Mouse (Mus musculus) forebrain, embryonic 14.5 days (tissue): ENCODE measurements around the gene Zfp488. TPM values are rescaled to one million over a fixed set of nuclear protein-coding genes. Genes with fewer than 3 reads are reported as not detected.

Source experiments
- ATAC-seq: fragments of 200-750 bp; cut with Nextera tagmentation; 2 replicates; pipeline ENCODE4 v1.8.0; 2017; ENCODE audit warnings: mild to moderate bottlenecking, moderate library complexity
- DNase-seq: peaks from one replicate; pipeline ENCODE4 v3.0.0-alpha.2; 2015; ENCODE audit warnings: low spot score
- H3K27ac ChIP-seq: fragments of 300-500 bp; sonication (generic); 2 replicates; pipeline ENCODE4 v1.5.1; 2014; ENCODE audit warnings: low read depth, mild to moderate bottlenecking, control low read depth, low read length, moderate library complexity
- H3K27me3 ChIP-seq: fragments of 300-500 bp; sonication (generic); replicated peaks from 2 replicates; pipeline ENCODE4 v1.6.1; 2014; ENCODE audit warnings: low read length, control low read depth, mixed read lengths; ENCODE audit not compliant: control insufficient read depth, insufficient read depth
- H3K36me3 ChIP-seq: fragments of 300-500 bp; sonication (generic); 2 replicates; pipeline ENCODE4 v1.6.1; 2014; ENCODE audit warnings: low read length, control low read depth; ENCODE audit not compliant: control insufficient read depth, insufficient read depth
- H3K4me1 ChIP-seq: fragments of 300-500 bp; sonication (generic); 2 replicates; pipeline ENCODE4 v1.6.1; 2014; ENCODE audit warnings: antibody characterized with exemption, low read length, control low read depth; ENCODE audit not compliant: control insufficient read depth, insufficient read depth
- H3K4me2 ChIP-seq: fragments of 300-500 bp; sonication (generic); 2 replicates; pipeline ENCODE4 v1.6.1; 2014; ENCODE audit warnings: mild to moderate bottlenecking, control low read depth, low read length
- H3K4me3 ChIP-seq: fragments of 300-500 bp; sonication (generic); 2 replicates; pipeline ENCODE4 v1.5.1; 2014; ENCODE audit warnings: low read depth, low read length, control low read depth
- H3K9ac ChIP-seq: fragments of 300-500 bp; sonication (generic); 2 replicates; pipeline ENCODE4 v1.6.1; 2014; ENCODE audit warnings: mild to moderate bottlenecking, low read length, control low read depth, moderate library complexity
- H3K9me3 ChIP-seq: fragments of 300-500 bp; sonication (generic); replicated peaks from 2 replicates; pipeline ENCODE4 v1.6.1; 2016; ENCODE audit warnings: low read length, control low read depth, mixed read lengths; ENCODE audit not compliant: control insufficient read depth
- WGBS: fragments of 180-500 bp; shearing (Covaris S2); extraction: QIAGEN DNeasy Blood & Tissue Kit; methylation state at CpG from one replicate; pipeline ENCODE4 v1.1.7; 2014; 5-methylcytosine and 5-hydroxymethylcytosine counted together
- polyA plus RNA-seq: library from polyadenylated mRNA; unstranded; fragments of >200 nt; fragmentation: Nextera tagmentation; extraction: Ambion mirVana; gene quantifications from 2 replicates; pipeline ENCODE4 v1.2.1, GENCODE M21; 2014

The Zfp488 gene
- polyA plus RNA-seq, 1 experiment from 2014 or later = 0.09 TPM

- WGBS = 90% methylated on average over 6 of the region's 6 CpGs
- no peaks in the 10 kb centered on the region for H3K27me3 ChIP-seq
- no peaks in the 10 kb centered on the region for H3K36me3 ChIP-seq
- H3K4me1 ChIP-seq = no peaks in the 10 kb centered on the region
- no peak overlapping the region for H3K9ac ChIP-seq
- H3K4me2 ChIP-seq = no peak overlapping the region
- H3K27ac ChIP-seq = no peak overlapping the region
- H3K4me3 ChIP-seq = no peak overlapping the region
- ATAC-seq (no peak), DNase-seq (no peak)
- H3K9me3 ChIP-seq = no peaks in the 10 kb centered on the region
Observed at GRCm38 (mm10) chr14:33993521-33994289, 15.1 kb upstream of the Zfp488 start.

- H3K9me3 ChIP-seq = no peaks in the 10 kb centered on the region
- no peaks in the 10 kb centered on the region for H3K27me3 ChIP-seq
- no peak for ATAC-seq
- no peak overlapping the region for H3K4me2 ChIP-seq
- no peak overlapping the region for H3K9ac ChIP-seq
- DNase-seq = no peak
- H3K4me1 ChIP-seq = no peaks in the 10 kb centered on the region
- 94% methylated on average over 9 of the region's 9 CpGs for WGBS
- H3K4me3 ChIP-seq = no peak overlapping the region
- H3K27ac ChIP-seq = no peak overlapping the region
- no peaks in the 10 kb centered on the region for H3K36me3 ChIP-seq
Observed at GRCm38 (mm10) chr14:33993051-33993450, 14.5 kb upstream of the Zfp488 start.

DNA sequence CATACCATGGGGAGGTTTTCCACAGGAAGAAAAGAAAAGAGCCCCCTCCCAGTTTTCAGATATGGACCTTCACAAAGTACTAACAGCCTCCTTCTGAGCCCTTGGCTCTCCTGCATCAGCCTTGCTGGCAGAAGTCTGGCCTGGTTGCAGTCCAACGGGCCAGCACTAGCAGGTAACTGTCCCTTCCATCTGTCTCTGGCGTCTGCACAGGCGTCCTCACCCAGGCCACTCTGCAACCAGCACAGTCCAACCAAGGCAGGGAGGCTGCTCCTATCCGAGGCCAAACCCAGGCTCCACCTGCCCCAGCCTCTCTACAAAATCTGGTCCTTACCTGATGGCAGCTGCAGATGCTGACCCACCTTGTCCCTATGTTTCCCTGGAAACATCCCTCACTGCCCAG is 13.4 kb upstream of the Zfp488 start:
- Histone ChIP-seq H3K36me3 (no peaks in the 10 kb centered on the region), H3K27me3 (no peaks in the 10 kb centered on the region), H3K4me3 (no peak overlapping the region), H3K27ac (no peak overlapping the region), H3K9me3 (no peaks in the 10 kb centered on the region), H3K4me1 (no peaks in the 10 kb centered on the region), H3K9ac (no peak overlapping the region), H3K4me2 (no peak overlapping the region)
- ATAC-seq (no peak), DNase-seq (no peak)
- whole genome bisulfite sequencing = 79% methylated on average over 4 of the region's 4 CpGs

- H3K27ac ChIP-seq = no peak overlapping the region
- 41% methylated on average over 3 of the region's 3 CpGs for WGBS
- H3K9ac ChIP-seq = no peak overlapping the region
- H3K9me3 ChIP-seq = no peaks in the 10 kb centered on the region
- H3K4me1 ChIP-seq = no peaks in the 10 kb centered on the region
- no peaks in the 10 kb centered on the region for H3K27me3 ChIP-seq
- no peaks in the 10 kb centered on the region for H3K36me3 ChIP-seq
- no peak for ATAC-seq
- no peak for DNase-seq
- no peak overlapping the region for H3K4me2 ChIP-seq
- no peak overlapping the region for H3K4me3 ChIP-seq
Observed at GRCm38 (mm10) chr14:33989201-33989600, 10.6 kb upstream of the Zfp488 start.

DNA sequence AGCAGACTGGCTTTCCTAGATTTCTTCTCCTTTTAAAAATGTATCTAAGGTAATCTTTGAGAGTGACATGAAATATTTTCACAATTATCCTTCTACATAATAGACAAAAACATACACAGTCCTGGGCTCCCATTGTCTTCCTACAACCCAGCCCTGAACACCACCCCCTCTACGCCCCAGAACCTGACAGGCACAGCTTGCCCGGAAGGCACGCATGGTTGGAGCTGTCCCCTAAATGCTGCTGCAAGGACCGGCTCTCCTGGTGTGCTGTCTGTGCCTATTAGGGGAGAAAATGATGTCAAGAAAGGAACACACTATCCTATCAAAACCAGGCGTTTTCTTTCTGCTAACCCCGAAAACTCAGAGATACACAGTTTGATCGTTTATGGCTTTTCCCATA is 816 bp downstream of the Zfp488 start:
- no peak overlapping the region for H3K4me3 ChIP-seq

DNA sequence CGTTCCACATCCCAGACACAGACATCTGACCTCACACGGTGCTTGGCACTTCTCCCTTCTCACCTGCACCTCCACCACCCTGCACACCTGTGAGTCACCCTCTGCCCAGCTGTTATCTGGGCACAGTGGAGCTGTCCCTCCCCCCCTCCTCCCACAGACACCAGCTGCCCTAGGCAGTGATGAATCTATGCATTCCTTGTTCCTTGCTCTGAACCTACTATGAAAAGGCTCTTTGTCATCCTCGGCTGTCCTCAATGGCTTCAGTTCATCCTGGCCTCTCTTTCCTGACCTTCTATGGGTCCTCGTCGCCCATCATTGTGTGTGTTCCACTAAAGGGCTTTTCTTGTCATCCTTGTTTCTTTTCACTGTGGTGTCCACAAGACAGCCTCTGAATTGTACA is 3.8 kb downstream of the Zfp488 start:
- WGBS = 74% methylated on average over 5 of the region's 5 CpGs
- Histone ChIP-seq H3K4me1 (peaks cover 5% of the 10 kb centered on the region; the same call in 1 of the 2 replicates), H3K9ac (no peak overlapping the region), H3K9me3 (no peaks in the 10 kb centered on the region), H3K27ac (no peak overlapping the region), H3K4me3 (no peak overlapping the region), H3K36me3 (no peaks in the 10 kb centered on the region), H3K27me3 (no peaks in the 10 kb centered on the region), H3K4me2 (no peak overlapping the region)
- ATAC-seq (no peak), DNase-seq (no peak)

More for the DNA sequence above, 816 bp downstream of the Zfp488 start:
- Histone ChIP-seq H3K9ac (no peak overlapping the region), H3K4me2 (no peak overlapping the region), H3K27me3 (no peaks in the 10 kb centered on the region), H3K36me3 (no peaks in the 10 kb centered on the region), H3K9me3 (no peaks in the 10 kb centered on the region), H3K27ac (no peak overlapping the region), H3K4me1 (peaks cover 5% of the 10 kb centered on the region; the same call in 1 of the 2 replicates)
- 34% methylated on average over 7 of the region's 7 CpGs for WGBS
- DNase-seq (no peak), ATAC-seq (no peak)

- WGBS = 55% methylated on average over 7 of the region's 7 CpGs
- no peaks in the 10 kb centered on the region for H3K9me3 ChIP-seq
- DNase-seq (peak; percentile 35), ATAC-seq (no peak)
- H3K9ac ChIP-seq = no peak overlapping the region
- H3K4me1 ChIP-seq = no peaks in the 10 kb centered on the region
- H3K27me3 ChIP-seq = no peaks in the 10 kb centered on the region
- H3K27ac ChIP-seq = no peak overlapping the region
- H3K4me2 ChIP-seq = no peak overlapping the region
- H3K36me3 ChIP-seq = no peaks in the 10 kb centered on the region
- no peak overlapping the region for H3K4me3 ChIP-seq
Observed at GRCm38 (mm10) chr14:33972679-33973078, 5.9 kb downstream of the Zfp488 start.

DNA sequence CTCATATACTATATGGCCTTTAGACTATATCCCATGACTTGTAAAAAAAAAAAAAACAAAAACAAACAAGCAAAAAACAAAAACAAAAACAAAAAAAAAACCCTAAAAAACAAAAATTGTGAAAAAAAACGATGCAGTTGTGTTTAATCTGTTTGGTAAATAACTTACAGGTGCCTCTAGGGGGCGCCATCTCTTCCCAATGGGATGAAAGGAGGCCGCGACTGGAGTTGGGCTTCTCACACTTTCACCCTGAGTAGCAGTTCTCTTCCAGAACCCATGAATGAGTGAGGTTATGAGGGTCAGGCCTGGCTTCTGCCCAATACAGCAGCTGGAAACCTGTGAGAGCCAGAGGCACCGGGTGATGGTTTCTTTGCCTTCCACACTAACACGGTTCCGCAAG is 12.9 kb downstream of the Zfp488 start:
- H3K9ac ChIP-seq = no peak overlapping the region
- ATAC-seq = no peak
- no peaks in the 10 kb centered on the region for H3K27me3 ChIP-seq
- 68% methylated on average over 7 of the region's 7 CpGs for WGBS
- no peak overlapping the region for H3K4me3 ChIP-seq
- H3K9me3 ChIP-seq = no peaks in the 10 kb centered on the region
- DNase-seq = no peak
- H3K27ac ChIP-seq = no peak overlapping the region
- no peaks in the 10 kb centered on the region for H3K4me1 ChIP-seq
- no peaks in the 10 kb centered on the region for H3K36me3 ChIP-seq
- H3K4me2 ChIP-seq = no peak overlapping the region

- DNase-seq = peak; percentile 67
- Histone ChIP-seq H3K9me3 (no peaks in the 10 kb centered on the region), H3K27me3 (no peaks in the 10 kb centered on the region), H3K36me3 (no peaks in the 10 kb centered on the region), H3K27ac (no peak overlapping the region), H3K9ac (no peak overlapping the region), H3K4me2 (no peak overlapping the region), H3K4me3 (no peak overlapping the region), H3K4me1 (no peaks in the 10 kb centered on the region)
- ATAC-seq = 0 out of 2 replicates have a peak, but pooled peaks have one; percentile 4
- 16% methylated on average over 9 of the region's 9 CpGs for WGBS
Observed at GRCm38 (mm10) chr14:33959341-33959740, 19.2 kb downstream of the Zfp488 start.
